Mouse (Mus musculus): ENCODE results near the gene Mapk8ip3. TPM values are rescaled to one million over a fixed set of nuclear protein-coding genes. Genes with fewer than 3 reads are reported as not detected.
A peak's percentile ranks its signal among the peaks of the same experiment; 100 is the strongest.

The Mapk8ip3 gene
- total RNA-seq, 2 experiments from 2014 or later: 13.2 to 14.5 TPM

DNA sequence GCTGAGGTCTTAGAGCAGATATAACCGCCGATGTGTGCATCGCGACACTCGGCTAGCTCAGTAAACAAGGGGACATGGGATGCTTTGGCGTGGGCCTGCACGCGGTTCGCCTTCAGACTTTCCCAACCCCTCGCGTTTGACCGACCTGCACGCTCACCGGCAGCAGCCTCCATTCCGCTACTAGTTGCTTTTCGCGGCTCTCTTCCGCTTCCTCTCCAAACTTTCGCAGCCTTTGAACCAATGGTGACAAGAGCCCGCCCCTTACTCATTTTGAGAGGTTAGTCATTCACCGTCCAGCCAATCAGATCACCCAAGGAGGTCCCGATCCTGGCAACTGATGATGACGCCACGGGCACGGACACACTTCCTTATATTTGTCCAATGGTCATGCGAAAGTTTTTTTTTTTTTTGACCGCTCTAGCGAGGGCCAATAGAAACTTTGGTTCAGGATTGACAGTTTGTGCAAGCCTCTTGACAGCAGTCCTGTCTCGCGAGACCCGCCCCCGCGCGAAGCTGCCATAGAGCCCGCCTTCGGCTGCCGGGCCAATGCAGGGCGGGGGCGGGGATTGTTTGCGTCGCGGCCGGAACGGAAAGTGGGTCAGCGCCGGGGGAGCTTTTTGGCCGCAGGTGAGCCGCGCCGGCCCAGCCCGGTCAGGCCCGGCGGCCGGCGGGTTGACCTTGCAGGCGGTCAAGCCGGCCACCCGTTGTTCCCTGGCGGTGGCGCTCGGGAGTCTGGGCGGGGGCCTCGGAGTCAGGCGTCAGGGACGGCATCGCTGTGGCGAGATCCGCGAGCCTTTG lies 50.4 kb downstream of the Mapk8ip3 start, which contains the start of the genes Nubp2 and Spsb3:
TSS of gene Nubp2 (minus strand) at position 216 of the 798 bp plus-strand sequence.
TSS of gene Spsb3 (plus strand) at position 510 of the 798 bp plus-strand sequence.
- peak; percentile 98 for DNase-seq (ENCODE audit: low spot score)

GRCm38 (mm10) chr17:24885356-24886133 lies 51.2 kb downstream of the Mapk8ip3 start:
- DNase-seq (ENCODE audit: low spot score): no peak

DNA sequence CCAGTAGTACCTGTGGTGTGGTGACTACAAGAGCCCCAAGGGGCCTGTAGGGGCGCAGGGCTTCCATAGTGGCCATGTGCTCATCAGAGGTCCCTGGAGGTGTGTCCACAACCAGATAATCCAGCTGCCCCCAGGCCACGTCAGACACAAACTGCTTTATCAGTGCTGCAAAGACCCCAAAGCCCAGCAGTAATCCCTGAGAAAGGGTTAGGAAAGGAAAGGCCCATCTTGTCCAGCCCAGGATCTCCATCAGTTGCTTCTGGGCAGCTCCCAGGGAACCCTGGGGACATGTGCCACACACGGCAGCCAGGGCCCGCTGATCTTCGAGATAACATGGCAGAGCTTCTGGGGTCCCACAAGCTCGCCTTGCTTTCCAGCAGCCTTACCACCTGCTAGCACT lies 52.4 kb downstream of the Mapk8ip3 start:
- no peak for DNase-seq (ENCODE audit: low spot score)

- DNase-seq (ENCODE audit: low spot score): peak; percentile 52
Measured at GRCm38 (mm10) chr17:24881738-24882440, 54.9 kb downstream of the Mapk8ip3 start.

DNA sequence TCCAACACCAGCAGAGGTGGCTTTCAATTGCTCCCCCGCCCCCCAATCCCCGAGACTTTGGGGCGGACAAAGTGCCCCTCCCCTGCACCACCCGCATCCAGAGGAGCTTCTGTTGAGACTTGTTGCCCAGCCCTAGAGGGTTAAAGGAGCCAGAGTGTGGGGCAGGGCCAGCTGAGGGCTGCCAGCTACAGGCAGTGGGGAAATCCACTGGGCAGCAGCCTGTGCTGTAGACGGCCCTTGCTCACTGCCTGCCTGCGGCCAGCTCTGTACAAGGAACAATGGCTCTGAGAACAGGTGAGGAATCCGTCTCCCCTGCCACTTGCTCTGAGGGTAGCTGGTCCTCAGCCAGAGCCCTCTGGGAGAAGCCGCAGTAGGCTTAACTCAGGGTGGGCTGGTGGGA lies 58.2 kb downstream of the Mapk8ip3 start:
- no peak for DNase-seq (ENCODE audit: low spot score)

GRCm38 (mm10) chr17:24878117-24878397 lies 58.7 kb downstream of the Mapk8ip3 start:
- peak; percentile 74 for DNase-seq (ENCODE audit: low spot score)

DNA sequence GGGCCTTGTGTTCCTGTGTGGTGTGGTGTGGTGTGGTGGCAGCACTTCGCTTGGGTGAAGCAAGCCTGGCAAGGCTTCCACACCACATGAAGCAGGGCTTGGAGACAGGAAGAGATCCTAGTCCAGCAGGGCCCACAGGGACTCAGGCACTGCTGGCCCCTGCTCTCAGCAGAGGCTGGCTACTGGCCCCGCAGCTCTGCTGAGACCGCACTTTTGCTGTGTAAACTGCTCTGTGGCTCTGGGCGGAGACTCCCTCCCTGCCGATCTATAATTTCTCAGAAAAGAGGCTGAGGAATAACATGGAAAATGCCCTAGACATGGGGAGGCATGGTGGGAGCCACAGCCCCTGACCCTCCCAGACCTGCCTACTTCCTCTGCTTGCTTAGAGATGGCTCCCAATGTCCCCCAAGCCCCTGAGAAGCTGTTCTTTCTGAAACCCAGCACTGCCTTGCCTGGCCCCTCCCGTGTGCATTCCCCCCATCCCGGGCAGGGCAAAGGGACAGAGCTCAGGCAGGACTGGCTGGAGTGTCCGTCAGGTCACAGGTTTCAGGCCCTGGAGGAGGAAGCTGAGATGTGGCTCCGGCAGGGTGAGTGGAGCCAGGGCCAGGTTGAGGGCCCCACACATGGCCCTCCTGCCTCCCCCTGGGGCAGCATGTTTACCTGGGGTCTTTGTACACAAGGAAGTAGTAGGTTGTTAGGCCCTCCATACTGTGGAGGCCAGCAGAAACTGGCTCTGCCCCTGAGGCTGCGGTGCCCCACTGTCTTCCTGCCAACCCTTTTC lies 59.3 kb downstream of the Mapk8ip3 start:
- DNase-seq (ENCODE audit: low spot score): peak; percentile 51

DNA sequence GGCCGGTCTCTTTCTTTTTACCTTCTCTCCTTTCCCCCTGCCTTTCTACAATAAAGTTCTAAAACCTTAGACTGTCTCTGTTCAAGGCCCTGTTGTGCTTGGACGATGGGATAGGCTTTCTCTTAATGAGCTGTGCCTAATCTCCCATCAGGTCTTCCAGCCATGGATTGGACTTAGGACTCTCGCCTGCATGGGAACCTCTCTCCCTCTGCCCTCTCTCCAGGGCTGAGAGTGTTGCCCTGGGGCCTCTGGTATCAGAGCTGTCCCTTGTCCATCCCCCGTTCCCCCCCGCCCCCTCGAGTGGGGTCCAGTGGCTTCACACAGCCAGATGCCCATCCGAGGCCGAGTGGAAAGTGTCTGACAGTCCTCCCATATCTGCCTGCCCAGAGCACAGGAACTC lies 61.8 kb downstream of the Mapk8ip3 start:
- DNase-seq (ENCODE audit: low spot score): no peak

DNA sequence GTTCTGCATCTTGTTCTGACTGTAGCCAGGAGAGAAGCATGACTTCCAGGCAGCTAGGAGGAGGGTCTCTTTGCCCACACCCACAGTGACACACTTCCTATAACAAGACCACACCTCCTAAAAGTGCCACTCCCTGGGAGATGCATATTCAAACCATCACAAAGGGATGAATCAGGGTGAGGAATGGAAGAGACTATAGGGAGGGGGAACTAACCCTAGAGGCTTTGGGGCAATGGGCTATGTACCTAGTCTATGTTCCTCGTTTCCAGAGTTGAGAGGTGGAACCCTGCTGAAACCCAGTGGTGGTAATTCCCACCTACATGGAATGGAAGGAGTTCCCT lies 62.4 kb downstream of the Mapk8ip3 start:
- DNase-seq (ENCODE audit: low spot score): no peak

DNA sequence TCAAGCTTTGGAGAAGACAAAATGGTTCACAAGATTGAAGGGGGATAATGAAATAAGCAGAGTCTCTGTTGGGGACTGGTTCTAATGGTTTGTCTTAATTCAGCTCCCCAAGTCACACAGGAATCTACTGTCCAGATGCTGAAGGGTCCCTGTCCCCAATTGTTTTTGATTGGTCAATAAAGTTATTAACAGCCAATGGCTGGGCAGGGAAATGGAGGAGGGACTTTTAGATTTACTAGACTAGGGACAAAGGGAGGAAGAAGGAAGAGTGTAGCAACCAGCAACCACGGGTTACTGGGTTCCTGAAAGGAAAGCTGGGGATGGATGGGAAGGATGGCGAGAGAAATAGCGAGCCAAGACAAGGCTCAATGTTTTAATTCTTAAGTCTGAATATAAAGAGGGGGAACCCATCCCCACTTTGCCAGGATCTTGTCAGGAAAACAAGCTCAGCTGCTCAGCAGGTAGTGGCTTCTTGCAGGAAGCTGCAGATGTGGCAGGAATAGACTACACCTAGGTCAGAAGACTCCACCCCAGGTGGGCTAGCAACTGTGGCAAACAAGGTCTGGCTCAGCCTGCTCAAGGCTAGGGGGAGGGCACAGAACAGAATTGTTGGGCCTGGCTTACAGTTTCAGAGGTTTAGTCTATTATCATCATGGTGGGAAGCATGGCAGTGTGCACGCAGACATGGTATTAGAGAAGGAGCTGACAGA lies 62.9 kb downstream of the Mapk8ip3 start:
- DNase-seq (ENCODE audit: low spot score): no peak

GRCm38 (mm10) chr17:24867914-24868313 lies 68.9 kb downstream of the Mapk8ip3 start:
- no peak for DNase-seq (ENCODE audit: low spot score)

GRCm38 (mm10) chr17:24865776-24866175 lies 71.0 kb downstream of the Mapk8ip3 start, which contains the start of gene Igfals:
Gene Igfals, plus strand, starts transcription at chr17:24865997.
- DNase-seq (ENCODE audit: low spot score): no peak

GRCm38 (mm10) chr17:24861785-24862184 lies 75.0 kb downstream of the Mapk8ip3 start:
- no peak for DNase-seq (ENCODE audit: low spot score)

DNA sequence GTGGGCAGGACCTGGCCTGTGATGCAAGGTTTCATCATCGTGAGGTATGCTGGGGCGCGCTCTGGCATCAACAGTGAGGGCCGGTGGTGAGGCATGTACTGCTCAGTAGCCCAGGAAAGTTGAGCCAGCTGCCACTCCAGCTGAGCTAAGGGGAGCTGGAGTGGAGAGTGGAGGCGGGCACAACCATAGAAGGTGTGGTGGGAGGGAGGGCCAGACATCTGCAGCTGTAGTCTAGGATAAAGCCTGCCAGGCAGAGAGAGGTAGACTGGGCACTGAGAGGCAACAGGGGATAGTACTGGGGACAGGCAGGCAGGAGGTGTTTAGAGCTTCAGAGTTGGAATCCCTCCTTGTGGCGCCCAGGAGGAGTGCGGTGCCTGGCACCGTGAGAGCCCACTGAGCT lies 76.7 kb downstream of the Mapk8ip3 start:
- DNase-seq (ENCODE audit: low spot score): no peak

- no peak for DNase-seq (ENCODE audit: low spot score)
Measured at GRCm38 (mm10) chr17:24858967-24859366, 77.8 kb downstream of the Mapk8ip3 start.

DNA sequence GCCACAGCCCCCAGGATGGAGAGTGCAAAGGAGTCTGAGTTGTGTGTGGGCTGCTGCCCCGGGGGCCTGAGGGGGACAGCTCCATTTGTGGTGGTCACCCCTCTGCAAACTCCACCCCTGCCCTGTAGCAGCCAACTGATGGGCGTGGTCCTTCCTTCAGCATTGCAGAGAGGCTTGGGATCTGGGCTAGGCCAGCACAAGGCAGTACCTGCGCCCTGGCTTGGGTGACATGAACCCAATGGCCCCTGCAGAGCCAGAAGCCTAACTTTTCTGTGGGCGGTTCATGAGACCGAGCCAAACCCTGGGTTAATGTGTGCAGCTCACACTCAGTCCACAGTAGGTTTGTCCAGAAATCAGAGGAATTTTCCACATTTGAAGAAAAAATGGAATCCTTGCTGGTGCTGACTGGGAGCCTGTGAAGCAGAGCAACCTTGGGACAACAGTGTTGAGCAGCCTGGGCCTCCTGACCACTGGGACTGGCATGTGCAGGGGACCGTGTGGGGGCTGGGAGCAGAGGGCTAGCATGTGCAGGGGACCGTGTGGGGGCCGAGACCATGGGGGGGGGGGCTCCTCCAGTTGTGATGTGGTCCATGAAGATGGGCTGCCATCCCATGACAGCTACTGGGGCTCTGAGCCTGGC lies 78.8 kb downstream of the Mapk8ip3 start:
- DNase-seq (ENCODE audit: low spot score): no peak

DNA sequence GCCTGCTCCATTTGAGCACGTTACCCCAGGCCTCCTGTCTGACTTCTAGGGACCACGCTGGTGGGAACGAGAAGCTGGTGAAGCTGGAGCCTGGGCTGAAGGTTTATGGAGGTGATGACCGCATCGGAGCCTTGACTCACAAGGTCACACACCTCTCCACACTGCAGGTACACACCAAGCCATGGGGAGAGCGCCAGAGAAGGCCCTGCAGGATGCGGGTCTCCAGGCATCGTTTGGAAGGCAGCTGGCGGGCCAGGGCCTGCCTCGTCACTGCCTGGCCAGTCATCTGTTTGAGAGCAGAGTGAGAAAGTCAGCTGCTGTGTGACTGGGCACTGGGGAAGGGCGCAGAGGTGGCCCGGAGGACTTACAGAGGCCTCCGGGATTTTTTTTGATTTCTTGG lies 80.2 kb downstream of the Mapk8ip3 start:
- no peak for DNase-seq (ENCODE audit: low spot score)

DNA sequence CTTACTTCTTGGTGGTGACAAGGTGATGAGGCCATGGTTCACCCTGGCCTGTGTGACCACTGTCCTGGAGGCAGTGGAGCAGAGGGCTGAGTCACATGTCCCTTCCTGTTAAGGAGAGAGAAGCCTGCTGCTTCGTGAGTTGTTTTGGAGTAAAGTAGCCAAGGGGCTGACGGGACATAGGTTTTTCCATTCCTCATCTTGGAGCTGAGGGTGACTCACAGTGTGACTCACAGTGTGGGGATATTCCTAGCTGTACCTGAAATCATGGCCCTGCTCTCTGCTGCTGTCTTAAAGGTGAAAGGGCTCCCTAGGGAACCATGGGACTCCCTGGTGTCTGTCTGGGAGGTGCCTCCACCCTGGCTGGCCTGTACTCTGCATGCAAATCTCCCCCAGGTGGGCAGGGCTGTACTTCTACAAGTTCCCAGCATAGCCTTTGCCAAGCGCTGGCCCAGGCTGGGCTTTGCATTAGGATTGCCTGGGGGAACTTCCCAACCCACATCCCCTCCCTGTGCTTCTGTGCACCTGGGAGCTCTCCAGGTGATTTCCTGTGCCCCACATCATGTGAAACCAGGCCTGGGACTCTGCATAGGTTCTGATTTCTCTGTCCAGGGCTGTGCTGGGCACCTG lies 80.8 kb downstream of the Mapk8ip3 start:
- DNase-seq (ENCODE audit: low spot score): no peak

DNA sequence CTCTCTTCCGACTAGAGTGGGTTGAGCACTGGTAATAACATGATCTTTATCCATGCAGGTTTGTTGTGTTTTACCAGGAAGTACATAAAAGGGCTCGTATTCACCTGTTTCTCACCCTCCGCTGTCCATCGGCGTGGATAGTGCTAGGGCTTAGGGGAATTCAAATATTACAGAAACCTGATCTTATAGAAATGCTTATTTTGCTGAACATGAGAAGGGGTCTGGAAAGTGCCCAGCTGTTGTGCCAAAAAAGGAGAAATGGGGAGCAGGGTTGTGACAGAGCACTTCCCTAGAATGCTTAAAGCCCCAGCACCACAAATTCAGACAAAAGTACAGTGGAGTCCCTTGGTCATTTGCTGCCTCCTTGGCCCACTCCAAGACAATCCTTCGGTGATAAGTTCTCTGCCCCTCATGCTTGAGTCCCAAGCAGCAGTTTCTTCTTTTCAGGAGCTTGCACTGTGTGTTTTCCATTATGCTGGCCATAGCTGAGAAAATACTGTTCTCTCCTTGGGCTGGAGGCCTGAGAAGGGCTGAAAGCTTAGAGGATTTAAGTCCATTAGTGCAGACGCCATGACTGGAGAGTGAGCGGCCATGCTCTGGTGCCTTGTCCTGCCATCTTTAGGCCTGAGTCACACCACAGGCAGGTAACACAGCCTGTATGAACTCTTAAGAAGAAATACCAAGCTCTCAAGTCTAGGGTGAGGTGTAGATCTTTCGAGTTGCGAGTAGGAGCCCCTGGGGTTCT lies 85.2 kb downstream of the Mapk8ip3 start:
- no peak for DNase-seq (ENCODE audit: low spot score)

All from gastrocnemius, adult 18-20 months (tissue).